ENCODE assay signal across 18 mouse cellular contexts in genomic region chr11:84011050-84011449, GRCm38 (mm10). TPM values are rescaled to one million over a fixed set of nuclear protein-coding genes. Genes with fewer than 3 reads are reported as not detected.
DNase-seq lines count a peak whose midpoint lies in the region; ATAC-seq lines count a peak whose summit lies in the region.
"Had no signal": no experiment of that assay in that cellular context is flagged by ENCODE, and none has a peak within 500 bp of the region (broad histone marks: within the 10 kb centered on the region; RNA-seq: fewer than 3 reads in every experiment).

No protein-coding gene starts in this region.

- H3K4me2 ChIP-seq in forebrain, embryonic 15.5 days (replicated peaks), result peak overlapping the region; percentile 27
- H3K4me2 ChIP-seq: heart, embryonic 13.5 days; intestine, embryonic 15.5 days; limb, embryonic 13.5 days had no signal

- peak; percentile 46 for DNase-seq in ES-CJ7 (ENCODE audit: low read depth, low spot score)
- peak; percentile 62 for DNase-seq in brain, adult 2 months (ENCODE audit: low read depth, low spot score)
- peak; percentile 24 for DNase-seq in midbrain, embryonic 10.5 days (ENCODE audit: low spot score)
- DNase-seq in retina, postnatal 1 day, result no peak
- DNase-seq in adrenal gland, postnatal 4 days (ENCODE audit: low spot score in 2 of 2), result no peak
- no peak for DNase-seq in kidney, postnatal 25 days
- DNase-seq: adrenal gland, postnatal 10 days; gastrocnemius, postnatal 25 days; kidney, postnatal 14 days; liver, postnatal 0 days; lung, postnatal 4 days; thymus, adult 18-20 months had no signal

- peak overlapping the region; percentile 87 for H3K27ac ChIP-seq in forebrain, embryonic 15.5 days (replicated peaks)
- peak overlapping the region; percentile 71 for H3K27ac ChIP-seq in midbrain, embryonic 10.5 days (replicated peaks)
- H3K27ac ChIP-seq: embryonic facial prominence, embryonic 10.5 days; heart, embryonic 13.5 days; intestine, embryonic 15.5 days; left cerebral cortex, adult 2 months; limb, embryonic 13.5 days had no signal

- no peaks in the 10 kb centered on the region for H3K27me3 ChIP-seq in forebrain, embryonic 15.5 days
- peaks cover 15% of the 10 kb centered on the region; the same call in 1 of the 2 replicates for H3K27me3 ChIP-seq in midbrain, embryonic 10.5 days (ENCODE audit: low read depth, poor library complexity, severe bottlenecking)
- H3K27me3 ChIP-seq: heart, embryonic 13.5 days; intestine, embryonic 15.5 days; limb, embryonic 13.5 days had no signal

- ATAC-seq in forebrain, embryonic 15.5 days (replicated peaks), result no peak; the same call in 1 of the 2 replicates
- ATAC-seq: intestine, embryonic 15.5 days; liver, postnatal 0 days had no signal

- peaks cover 51% of the 10 kb centered on the region for H3K4me1 ChIP-seq in forebrain, embryonic 15.5 days
- H3K4me1 ChIP-seq in midbrain, embryonic 10.5 days, result peaks cover 57% of the 10 kb centered on the region
- H3K4me1 ChIP-seq: heart, embryonic 13.5 days; intestine, embryonic 15.5 days had no signal

- 11% methylated on average over 12 of the region's 12 CpGs for WGBS in forebrain, embryonic 15.5 days
- WGBS in midbrain, embryonic 10.5 days, result 11% methylated on average over 12 of the region's 12 CpGs

- 0 out of 2 replicates have a peak overlapping the region, but pooled peaks have one; percentile 8 for H3K4me3 ChIP-seq in forebrain, embryonic 15.5 days
- H3K4me3 ChIP-seq in midbrain, embryonic 10.5 days, result peak overlapping the region; percentile 30
- H3K4me3 ChIP-seq: embryonic facial prominence, embryonic 10.5 days; heart, embryonic 13.5 days; intestine, embryonic 15.5 days; left cerebral cortex, adult 2 months; limb, embryonic 13.5 days had no signal

- peak overlapping the region; percentile 23; the same call in 1 of the 2 replicates for H3K9ac ChIP-seq in forebrain, embryonic 15.5 days (replicated peaks)
- H3K9ac ChIP-seq: heart, embryonic 13.5 days; intestine, embryonic 15.5 days; limb, embryonic 13.5 days; liver, postnatal 0 days had no signal

- peaks cover 32% of the 10 kb centered on the region for H3K36me3 ChIP-seq in forebrain, embryonic 15.5 days
- peaks cover 35% of the 10 kb centered on the region for H3K36me3 ChIP-seq in midbrain, embryonic 10.5 days

- H3K9me3 ChIP-seq in forebrain, embryonic 15.5 days, result no peaks in the 10 kb centered on the region
- no peaks in the 10 kb centered on the region for H3K9me3 ChIP-seq in midbrain, embryonic 10.5 days (replicated peaks)
- H3K9me3 ChIP-seq: embryonic facial prominence, embryonic 10.5 days; heart, embryonic 13.5 days; intestine, embryonic 15.5 days; limb, embryonic 13.5 days had no signal

RNA-seq across cellular contexts. Expression of gene Synrg, which starts 46.8 kb away (rescaled TPM):
- polyA plus RNA-seq in forebrain, embryonic 15.5 days (2015; fragmentation: Nextera tagmentation; extraction: Ambion mirVana), result 33.5 and 34.3 TPM in 2 replicates
- polyA plus RNA-seq in midbrain, embryonic 10.5 days (2016; fragmentation: Nextera tagmentation; extraction: Ambion mirVana), result 11.0 and 15.3 TPM in 2 replicates
- 10 to 100 TPM; 40.6 to 46.0 TPM for total RNA-seq in adrenal gland, postnatal 4 days (2021)

RNA-seq across cellular contexts. Expression of gene Dusp14, which starts 58.0 kb away (rescaled TPM):
- 31.7 and 33.2 TPM in 2 replicates for polyA plus RNA-seq in forebrain, embryonic 15.5 days (2015; fragmentation: Nextera tagmentation; extraction: Ambion mirVana)
- polyA plus RNA-seq in midbrain, embryonic 10.5 days (2016; fragmentation: Nextera tagmentation; extraction: Ambion mirVana), result 10.3 and 10.8 TPM in 2 replicates
- 1 to 10 TPM; 4.5 to 6.3 TPM for total RNA-seq in adrenal gland, postnatal 4 days (2021)

Comparison
In these comparisons a context has a peak if more than half of its experiments do, and no peak if none do; other contexts are left out.
1. DNase-seq: peak in ES-CJ7 (single experiment), brain, adult 2 months (single experiment) and midbrain, embryonic 10.5 days (single experiment); none in retina, postnatal 1 day (single experiment), adrenal gland, postnatal 4 days (0 of 2) and kidney, postnatal 25 days (0 of 2).